Mouse (Mus musculus): ENCODE results near the gene Gucy2g.
A peak's percentile ranks its signal among the peaks of the same experiment; 100 is the strongest.
"Not testable (repeated sequence)": the region's sequence is repeated elsewhere in the genome, so short reads cannot be mapped to it uniquely, and the experiment has no call there.

Gene Gucy2g

GRCm38 (mm10) chr19:55207205-55207604, 33.8 kb downstream of the Gucy2g start:
- no peak for DNase-seq (ENCODE audit: low read depth, low spot score)

GRCm38 (mm10) chr19:55206482-55207138, 34.4 kb downstream of the Gucy2g start:
- DNase-seq (ENCODE audit: low read depth, low spot score), result peak; percentile 61

- peak; percentile 44 for DNase-seq (ENCODE audit: low read depth, low spot score)
These were observed 42.7 kb downstream of the Gucy2g start for GRCm38 (mm10) chr19:55198303-55198702.

GRCm38 (mm10) chr19:55195574-55195973, 45.5 kb downstream of the Gucy2g start:
- no peak for DNase-seq (ENCODE audit: low read depth, low spot score)

- no peak for DNase-seq (ENCODE audit: low read depth, low spot score)
These were observed 46.4 kb downstream of the Gucy2g start for GRCm38 (mm10) chr19:55194520-55195170.

- DNase-seq (ENCODE audit: low read depth, low spot score), result no peak
These were observed 47.2 kb downstream of the Gucy2g start for GRCm38 (mm10) chr19:55193717-55194394.

GRCm38 (mm10) chr19:55192254-55192945, 48.6 kb downstream of the Gucy2g start:
- no peak for DNase-seq (ENCODE audit: low read depth, low spot score)

DNA sequence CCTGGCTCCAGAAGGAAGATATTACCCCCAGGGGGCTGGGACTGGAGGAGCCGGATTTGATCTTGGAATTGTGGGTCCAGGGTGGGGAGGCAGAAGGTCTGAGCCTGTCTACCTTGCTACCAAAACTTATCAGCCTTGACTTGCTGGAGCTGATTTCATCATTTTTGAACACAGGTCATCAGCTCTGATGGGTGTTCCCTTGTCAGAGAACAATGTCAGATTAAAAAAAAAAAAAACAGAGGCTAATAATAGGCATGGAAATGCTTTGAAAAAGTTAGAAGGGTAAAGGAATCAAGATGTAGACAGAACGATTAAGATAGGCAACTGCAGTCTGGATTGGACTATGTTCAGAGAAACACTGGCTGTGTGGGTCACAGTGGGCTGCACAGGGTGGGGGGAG, 49.4 kb downstream of the Gucy2g start:
- no peak for DNase-seq (ENCODE audit: low read depth, low spot score)

- no peak for DNase-seq (ENCODE audit: low read depth, low spot score)
These were observed 51.0 kb downstream of the Gucy2g start for GRCm38 (mm10) chr19:55190065-55190464.

GRCm38 (mm10) chr19:55185651-55186050, 55.4 kb downstream of the Gucy2g start:
- no peak for DNase-seq (ENCODE audit: low read depth, low spot score)

GRCm38 (mm10) chr19:55185074-55185473, 56.0 kb downstream of the Gucy2g start:
- DNase-seq (ENCODE audit: low read depth, low spot score), result no peak

DNA sequence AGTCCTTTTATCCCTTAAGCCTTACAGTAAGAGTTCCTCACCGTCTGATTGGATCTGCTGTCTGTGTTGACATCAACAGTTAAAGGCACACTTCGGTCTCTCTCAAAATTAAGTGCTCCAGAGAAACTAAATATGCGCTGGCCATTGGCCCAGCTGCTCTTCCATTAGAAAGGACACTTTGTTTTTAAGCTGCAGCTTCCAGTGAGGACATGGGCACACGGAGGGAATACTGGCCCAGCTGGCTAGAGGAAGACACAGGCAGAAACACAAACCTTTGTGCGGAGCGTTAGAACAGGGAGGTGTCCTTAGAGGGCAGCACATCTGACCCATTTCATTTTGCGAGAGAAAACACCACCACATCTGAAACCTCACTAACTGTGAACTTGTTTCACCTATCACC, 56.6 kb downstream of the Gucy2g start:
- no peak for DNase-seq (ENCODE audit: low read depth, low spot score)

DNA sequence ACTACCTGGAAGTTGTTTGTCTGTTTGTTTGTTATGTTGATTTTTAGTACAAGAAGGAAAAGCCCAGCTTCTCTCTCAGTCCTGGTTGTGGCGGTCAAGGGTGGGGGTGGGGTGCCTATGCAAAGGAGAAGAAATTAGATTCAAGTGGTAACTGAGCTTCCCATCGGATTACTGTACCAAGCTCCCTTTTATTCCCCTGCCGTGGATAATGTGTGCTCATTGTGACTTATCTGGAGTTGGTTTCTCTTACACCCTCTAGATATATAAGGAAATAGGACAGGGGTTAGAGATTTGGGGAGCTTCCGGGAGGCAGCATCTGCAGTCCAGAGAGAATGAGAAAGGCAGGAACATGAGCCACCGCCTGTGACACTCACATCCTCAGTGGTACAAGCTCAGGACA, 60.6 kb downstream of the Gucy2g start, which contains the start of gene Tectb:
Tectb (plus strand) TSS at position 301 of the 400 bp plus-strand sequence.
- no peak for DNase-seq (ENCODE audit: low read depth, low spot score)

DNA sequence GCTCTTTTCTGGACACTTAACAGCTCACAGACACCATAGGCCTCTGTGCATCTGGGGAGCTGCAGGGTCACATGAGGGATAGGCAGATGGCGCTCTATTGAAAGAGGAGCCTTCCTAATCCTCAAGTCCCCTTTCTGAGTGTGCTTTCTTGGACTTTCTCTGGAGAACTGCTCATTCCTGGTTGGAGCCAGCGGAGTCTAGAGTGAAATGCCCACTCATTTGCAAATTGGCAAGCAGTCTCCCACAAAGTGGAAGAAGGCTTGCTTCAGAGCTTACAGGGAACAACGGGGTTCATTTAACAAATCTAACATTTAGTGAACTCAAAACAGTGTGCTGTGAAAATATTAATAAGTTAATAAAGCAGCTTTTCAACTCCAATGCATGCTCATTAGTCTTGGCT, 63.9 kb downstream of the Gucy2g start:
- no peak for DNase-seq (ENCODE audit: low read depth, low spot score)

- no peak for DNase-seq (ENCODE audit: low read depth, low spot score)
These were observed 69.5 kb downstream of the Gucy2g start for GRCm38 (mm10) chr19:55171585-55171984.

- no peak for DNase-seq (ENCODE audit: low read depth, low spot score)
These were observed 70.6 kb downstream of the Gucy2g start for GRCm38 (mm10) chr19:55170399-55170798.

- DNase-seq (ENCODE audit: low read depth, low spot score), result not testable (repeated sequence)
These were observed 71.8 kb downstream of the Gucy2g start for GRCm38 (mm10) chr19:55169236-55169729.

DNA sequence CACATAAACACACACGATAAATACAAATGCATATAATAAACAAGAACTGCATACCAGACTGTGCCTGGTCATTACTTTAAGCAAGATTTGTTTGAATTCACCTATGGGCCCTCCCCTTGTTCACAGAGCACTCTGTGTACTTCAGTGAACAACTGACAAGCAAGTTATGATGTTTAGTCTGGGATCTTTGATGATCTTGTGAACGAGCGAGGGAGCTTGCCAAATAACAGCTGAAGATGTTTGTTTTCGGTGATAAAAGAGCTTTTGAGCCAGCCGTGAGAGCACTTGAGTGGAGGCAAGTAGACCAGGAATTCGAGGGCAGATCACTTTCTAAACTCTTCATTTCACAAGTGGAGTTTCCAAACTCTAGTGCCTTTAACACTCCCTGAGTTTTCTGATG, 72.7 kb downstream of the Gucy2g start:
- no peak for DNase-seq (ENCODE audit: low read depth, low spot score)

GRCm38 (mm10) chr19:55167741-55168140, 73.3 kb downstream of the Gucy2g start:
- no peak for DNase-seq (ENCODE audit: low read depth, low spot score)

DNA sequence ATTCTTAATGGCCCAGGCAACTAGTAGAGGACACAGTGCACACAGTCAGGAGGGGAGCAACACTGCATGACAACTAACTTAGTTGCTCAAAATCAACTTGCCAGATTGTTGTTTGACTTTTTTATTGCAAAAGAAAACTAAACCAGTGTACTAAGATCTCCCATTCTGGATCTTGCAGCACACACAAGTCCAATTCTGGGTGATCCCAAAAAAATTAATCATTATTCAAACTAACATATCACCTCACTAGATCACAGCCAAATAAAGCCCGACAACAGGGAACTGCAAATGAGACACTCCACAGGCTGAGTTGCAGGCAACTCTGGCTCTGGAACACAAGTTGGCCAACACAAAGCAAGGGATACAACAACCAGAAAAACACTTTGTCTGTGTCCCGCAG, 74.3 kb downstream of the Gucy2g start:
- DNase-seq (ENCODE audit: low read depth, low spot score), result no peak

- DNase-seq (ENCODE audit: low read depth, low spot score), result no peak
These were observed 75.1 kb downstream of the Gucy2g start for GRCm38 (mm10) chr19:55165954-55166353.
